Mouse (Mus musculus) v-Abl transformed pro-B cells (cell line): Measurements from ENCODE around the gene Snx22.

Source experiments
- in situ Hi-C, 2 experiments: fragments of 400-800 bp; cut with MboI; formaldehyde crosslinking; loops; one replicate each; pipeline ENCODE4 v1.15.1; 2025; ENCODE audit not compliant: unreplicated experiment in 2 of 2

Gene Snx22

GRCm38 (mm10) chr9:66069583-66069982, at the start of gene Snx22:
TSS of gene Snx22 (minus strand) at chr9:66069719.
- in situ Hi-C loops, result no loop called here

- in situ Hi-C loops, result no loop called here
Measured at GRCm38 (mm10) chr9:66116890-66117289, 47.4 kb upstream of the Snx22 start.

GRCm38 (mm10) chr9:66114341-66114740, 44.8 kb upstream of the Snx22 start:
- in situ Hi-C loops, result no loop called here

- in situ Hi-C loops, result no loop called here
Measured at GRCm38 (mm10) chr9:66110611-66111379, 41.3 kb upstream of the Snx22 start.

GRCm38 (mm10) chr9:66110126-66110525, 40.6 kb upstream of the Snx22 start:
- in situ Hi-C loops, result no loop called here

DNA sequence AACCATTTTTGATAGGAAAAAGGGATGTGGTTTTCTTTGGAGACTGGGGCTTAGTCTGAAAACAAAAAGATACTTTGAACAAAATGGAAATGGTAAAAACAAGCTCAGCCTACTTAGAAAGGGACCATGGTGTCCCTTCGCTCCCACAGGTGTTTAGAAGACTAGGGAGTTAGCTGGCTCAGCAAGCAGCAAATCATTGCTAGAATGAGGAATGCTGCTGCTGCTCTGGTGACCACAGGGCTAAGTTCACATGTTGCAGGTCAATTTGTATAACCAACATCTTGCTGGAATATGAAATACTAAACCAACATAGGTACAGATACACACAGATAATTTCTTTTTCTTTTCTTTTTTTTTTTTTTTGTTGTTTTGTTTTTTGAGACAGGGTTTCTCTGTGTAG, 40.1 kb upstream of the Snx22 start:
- in situ Hi-C loops, result no loop called here

DNA sequence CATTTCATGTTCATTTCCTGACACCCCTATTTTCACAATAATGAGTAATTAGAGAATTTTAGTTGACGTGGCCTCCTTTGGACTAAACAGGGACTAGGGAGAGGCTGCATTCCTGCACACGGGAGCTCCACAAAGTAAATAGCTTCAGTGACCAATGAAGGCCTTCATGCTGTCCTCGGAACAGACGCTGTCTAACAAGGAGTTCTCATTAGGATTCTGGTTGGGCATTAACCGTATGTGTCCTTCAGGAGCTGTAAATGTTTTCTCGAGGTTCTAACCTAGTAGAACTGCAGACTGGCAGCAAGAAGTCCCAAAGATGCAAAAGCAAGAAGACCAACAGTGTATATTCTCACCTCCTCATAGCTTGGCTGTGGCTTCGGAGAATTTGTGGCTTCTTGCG, 35.6 kb upstream of the Snx22 start:
- in situ Hi-C loops, result no loop called here

DNA sequence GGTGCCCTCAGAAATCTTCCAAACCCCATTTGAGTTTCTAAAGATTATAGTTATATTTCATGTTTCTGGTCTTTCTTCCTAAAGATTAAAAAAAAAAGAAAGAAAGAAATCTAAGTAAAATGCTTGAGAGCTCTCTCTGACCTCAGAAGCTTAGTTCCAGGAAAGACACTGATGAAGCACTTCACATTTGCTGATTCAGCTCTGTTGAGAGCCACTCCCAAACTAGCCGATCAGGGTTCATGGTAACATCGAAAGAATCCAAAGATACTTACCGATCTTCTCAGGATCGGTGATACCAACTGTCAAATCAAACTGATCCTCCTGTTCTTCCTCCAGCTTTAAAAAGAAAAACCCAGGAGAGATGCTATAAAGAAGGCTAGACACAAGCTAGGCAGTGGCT, 35.1 kb upstream of the Snx22 start:
- in situ Hi-C loops, result no loop called here

GRCm38 (mm10) chr9:66102668-66103067, 33.1 kb upstream of the Snx22 start:
- in situ Hi-C loops, result no loop called here

GRCm38 (mm10) chr9:66101577-66101976, 32.1 kb upstream of the Snx22 start:
- in situ Hi-C loops, result no loop called here

GRCm38 (mm10) chr9:66092664-66093063, 23.1 kb upstream of the Snx22 start:
- in situ Hi-C loops, result no loop called here

DNA sequence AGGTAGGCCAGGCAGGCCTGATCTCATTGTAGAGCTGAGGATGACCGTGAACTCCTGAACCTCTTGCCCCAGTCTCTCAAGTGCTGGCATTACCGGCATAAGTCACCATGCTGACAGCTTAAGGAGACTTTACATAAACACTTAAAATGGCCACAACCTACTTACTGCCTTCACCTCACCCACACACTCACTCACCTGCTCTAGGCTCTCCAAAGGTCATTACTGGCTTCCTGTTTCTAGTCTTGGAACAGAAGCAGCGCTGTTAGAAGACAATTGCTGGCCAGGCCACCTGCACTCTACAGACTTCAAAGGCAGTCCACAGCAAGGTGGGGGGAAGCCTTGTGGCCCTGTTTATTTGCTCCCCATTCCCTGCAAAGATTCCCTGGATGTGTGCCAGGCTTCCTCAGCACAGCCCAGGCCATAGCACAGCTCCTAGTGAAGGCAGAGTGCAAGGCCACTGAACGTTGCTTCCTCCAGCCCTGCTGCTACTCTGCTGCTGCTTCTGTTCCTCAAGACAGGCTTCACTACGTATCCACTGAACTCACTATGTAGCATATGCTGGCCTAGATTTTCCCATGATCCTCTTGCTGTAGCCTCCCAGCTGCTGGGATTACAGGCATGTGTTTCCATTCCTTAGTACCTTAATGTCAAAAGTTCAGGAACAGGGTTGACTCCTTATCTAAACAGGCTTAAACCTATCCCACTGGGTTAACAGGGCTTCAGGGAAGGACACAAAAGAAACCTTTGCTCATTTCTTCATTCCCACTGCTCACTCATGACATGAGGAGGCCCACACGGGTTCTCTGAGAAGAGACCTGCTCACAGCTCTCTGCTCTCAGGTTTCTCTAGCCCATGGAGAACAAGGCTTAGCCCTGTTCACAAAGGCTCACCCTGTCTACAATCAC, 22.1 kb upstream of the Snx22 start:
- in situ Hi-C loops, result no loop called here

DNA sequence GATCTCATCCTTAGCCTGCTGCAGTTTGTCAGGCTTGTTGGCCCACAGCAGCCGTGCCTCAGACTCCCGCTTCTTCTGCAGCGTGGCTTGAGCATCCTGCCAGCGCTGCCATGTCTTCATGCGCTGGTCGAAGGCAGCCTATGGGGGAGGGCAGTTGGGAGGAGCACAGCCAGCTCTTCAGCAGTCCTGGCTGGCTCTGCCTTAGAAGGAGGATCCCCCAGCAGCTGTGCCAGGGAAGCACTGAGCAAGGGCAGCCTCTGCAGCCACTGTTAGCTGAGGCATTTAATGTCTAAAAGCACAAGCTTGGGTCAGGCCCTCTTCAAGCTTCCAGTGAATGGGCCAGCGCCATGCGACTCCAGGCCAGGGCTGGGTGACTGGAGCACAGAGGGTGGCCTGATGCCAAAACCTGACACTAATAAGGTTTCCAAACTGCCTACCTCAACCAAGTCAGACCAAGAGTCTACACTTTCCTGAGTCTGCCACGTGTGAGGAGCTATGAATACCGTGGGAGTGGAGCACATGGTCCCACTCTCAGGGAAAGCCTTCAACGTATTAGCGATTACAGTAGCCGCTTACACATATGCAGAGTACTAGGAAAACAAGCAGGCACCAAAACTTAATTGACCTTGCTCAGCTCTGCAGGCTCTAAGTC, 21.2 kb upstream of the Snx22 start:
- in situ Hi-C loops, result no loop called here

DNA sequence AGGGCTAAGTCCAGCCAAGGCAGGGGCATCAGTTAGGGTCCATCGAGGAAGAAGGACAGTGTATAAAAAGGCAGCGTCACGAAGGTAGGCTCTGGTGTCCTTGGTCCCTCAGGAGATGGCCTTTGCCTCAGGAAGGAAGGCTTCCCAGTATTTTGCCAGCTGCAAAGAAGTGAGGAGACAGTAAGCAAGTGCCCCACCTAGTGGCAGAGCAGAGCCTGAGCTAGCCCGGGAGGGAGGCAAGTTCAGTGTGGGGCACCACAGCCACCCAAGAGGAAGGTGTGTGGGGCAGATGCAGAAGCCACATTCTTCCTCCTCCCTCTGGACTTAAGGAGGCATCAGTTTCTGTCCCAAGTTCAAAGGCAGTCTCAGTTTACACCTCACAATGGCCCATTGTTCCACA, 18.9 kb upstream of the Snx22 start:
- in situ Hi-C loops, result no loop called here

- in situ Hi-C loops, result no loop called here
Measured at GRCm38 (mm10) chr9:66087062-66087461, 17.5 kb upstream of the Snx22 start.

DNA sequence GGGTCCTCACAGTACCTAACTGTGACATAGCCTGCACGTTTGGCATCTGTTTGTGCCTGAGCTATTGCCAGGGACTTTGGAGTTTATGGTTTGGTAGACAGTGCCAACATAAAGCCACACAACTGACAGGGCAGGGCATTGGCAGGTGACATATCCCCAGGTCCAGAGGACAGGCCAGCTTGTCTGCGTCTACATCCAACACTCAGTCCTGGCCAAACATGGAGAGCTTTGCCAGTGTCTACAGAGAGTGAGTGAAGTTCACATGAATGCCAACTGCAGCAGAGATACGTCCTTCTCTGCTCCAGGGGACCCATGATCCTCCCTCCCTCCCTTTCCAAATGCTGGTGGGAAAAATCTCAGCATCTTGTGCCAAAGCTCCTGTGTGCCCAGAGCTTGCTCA, 14.7 kb upstream of the Snx22 start:
- in situ Hi-C loops, result no loop called here

DNA sequence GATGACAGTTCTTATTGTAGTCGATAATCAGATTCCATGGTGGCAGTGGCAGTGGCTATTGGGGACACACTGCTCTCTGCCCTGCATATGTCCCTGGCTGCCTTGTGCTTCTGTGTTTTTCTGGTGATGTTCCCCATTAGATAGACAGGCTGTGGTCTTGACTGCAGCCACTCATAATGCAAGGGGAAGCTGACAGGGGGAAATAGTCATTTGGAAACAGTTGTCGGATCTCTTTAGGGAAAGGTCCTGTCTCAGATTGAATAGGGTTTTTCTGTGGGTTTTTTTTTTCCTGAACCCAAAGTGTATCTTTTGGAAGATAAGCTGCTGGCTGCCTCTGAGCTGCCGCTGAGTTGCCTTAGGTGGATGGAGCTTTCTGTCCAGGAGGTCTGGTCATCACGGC, 12.5 kb upstream of the Snx22 start:
- in situ Hi-C loops, result no loop called here

DNA sequence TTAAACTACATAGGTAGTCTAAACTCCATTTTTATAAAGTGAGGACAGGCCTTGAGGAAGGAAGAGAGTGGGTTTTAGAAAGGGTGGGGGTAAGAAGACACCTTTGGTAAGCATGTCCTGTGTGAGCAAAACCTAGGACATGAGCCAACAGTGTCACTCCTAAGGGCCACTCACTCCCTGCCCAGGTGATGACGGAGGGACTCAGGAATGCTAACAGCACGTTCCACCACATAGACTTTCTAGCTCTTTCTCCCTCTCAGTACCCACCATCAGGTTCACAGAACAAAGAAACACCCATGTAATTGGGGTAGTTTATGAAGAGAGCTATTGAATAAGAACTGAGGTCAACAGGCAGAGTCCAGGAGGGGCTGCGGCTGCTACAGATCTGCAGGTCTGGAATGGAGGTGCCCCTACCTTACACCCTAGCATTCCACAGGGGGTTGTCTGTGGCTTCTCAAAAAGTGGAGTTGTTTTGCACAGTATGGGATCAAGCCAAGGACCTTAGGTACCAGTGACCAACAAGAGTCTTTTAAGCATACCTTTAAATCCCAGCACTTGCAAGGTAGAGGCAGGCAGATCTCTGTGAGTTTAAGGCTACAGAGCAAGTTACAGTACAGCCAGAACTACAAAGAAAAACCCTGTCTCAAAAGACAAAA, 11.4 kb upstream of the Snx22 start:
- in situ Hi-C loops, result no loop called here

DNA sequence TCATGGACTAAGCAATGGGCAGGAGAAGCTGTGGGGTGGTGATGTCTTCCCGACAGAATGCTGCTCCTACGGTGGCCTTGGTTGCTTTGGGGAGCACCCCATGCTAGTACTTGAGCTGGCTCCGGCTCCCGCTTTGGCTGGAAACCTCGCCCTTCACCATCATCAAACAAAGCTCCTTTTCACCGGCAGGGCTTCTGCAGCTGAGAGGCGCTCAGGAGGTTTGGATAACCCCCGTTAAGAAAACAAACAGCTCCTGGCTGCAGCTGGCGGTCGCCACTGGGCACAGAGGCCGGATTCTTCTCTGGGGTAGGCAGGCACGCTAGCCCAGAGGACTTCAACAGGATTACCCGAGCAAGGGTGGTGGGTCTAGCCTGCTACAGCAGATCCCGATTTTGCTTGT, 9.0 kb upstream of the Snx22 start:
- in situ Hi-C loops, result no loop called here

DNA sequence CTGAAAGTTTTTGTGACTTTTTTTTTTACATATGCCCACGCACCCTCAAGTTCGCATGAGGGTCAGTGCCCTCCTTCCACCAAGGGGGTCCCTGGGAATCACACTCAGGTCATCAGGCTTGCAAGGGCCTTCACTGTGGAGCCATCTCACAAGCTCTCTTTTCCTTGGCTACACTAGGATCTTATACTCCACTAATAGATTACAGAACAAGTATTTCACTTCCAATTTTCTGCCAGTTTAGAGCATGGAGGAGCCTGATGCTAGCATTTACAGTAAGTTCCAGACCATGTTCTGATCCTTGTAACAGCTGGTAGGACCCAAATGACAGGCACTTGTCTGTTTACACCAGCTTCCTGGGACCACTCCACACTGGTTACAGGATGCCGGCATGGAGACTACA, 8.6 kb upstream of the Snx22 start:
- in situ Hi-C loops, result no loop called here

DNA sequence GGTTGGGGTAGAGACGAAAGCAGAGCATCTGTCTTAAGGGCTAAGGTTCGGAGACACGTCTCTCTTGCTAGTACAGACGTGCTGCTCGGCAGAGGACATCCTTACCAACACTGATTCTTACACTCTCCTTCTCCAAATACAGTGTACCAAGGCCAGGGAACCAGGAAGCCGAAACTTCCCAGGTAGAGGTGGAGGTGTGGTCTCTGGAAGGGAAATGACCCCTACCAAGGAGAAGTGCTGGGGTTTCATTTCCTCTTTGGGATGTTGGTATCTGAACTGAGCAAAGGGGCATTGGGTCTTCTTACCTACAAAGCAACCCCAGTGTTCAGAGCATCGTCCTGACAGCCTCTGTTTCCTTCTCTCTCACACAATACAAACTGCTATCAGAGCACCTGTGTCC, 3.2 kb upstream of the Snx22 start:
- in situ Hi-C loops, result no loop called here
